Mouse (Mus musculus) erythroid progenitor cell, adult 5-6 weeks (primary cell): ENCODE measurements around the gene Serinc3. TPM values are rescaled to one million over a fixed set of nuclear protein-coding genes. Genes with fewer than 3 reads are reported as not detected.

ENCODE experiments used
- ATAC-seq: replicated peaks from 2 replicates; pipeline ENCODE4 v1.8.0; 2016; ENCODE audit warnings: moderate number of reproducible peaks, mild to moderate bottlenecking, moderate TSS enrichment, inconsistent platforms; ENCODE audit not compliant: poor library complexity, low FRiP score, severe bottlenecking
- total RNA-seq, 2 experiments: library from RNA; stranded (forward) in 1 of 2; stranded (reverse) in 1 of 2; fragments of 150-400 nt in 1 of 2; fragments of 186-747, 209-891 nt in 1 of 2; gene quantifications; 2 replicates each; pipeline versions ENCODE4 v1.2.3 to v1.2.4; 2015 to 2017; ENCODE audit warnings: low replicate concordance in 2 of 2

Gene Serinc3
- total RNA-seq, 2 experiments from 2014 or later = 1,512 to 1,907 TPM

GRCm38 (mm10) chr2:163601712-163602100, 43.2 kb downstream of the Serinc3 start:
- no peak for ATAC-seq

GRCm38 (mm10) chr2:163601066-163601465, 43.9 kb downstream of the Serinc3 start:
- no peak for ATAC-seq

GRCm38 (mm10) chr2:163599226-163599625, 45.7 kb downstream of the Serinc3 start:
- peak; percentile 43 for ATAC-seq

GRCm38 (mm10) chr2:163597661-163598060, 47.3 kb downstream of the Serinc3 start:
- no peak for ATAC-seq

- no peak for ATAC-seq
Observed at GRCm38 (mm10) chr2:163596873-163597155, 48.1 kb downstream of the Serinc3 start.

GRCm38 (mm10) chr2:163596057-163596872, 48.7 kb downstream of the Serinc3 start:
- ATAC-seq = no peak

- ATAC-seq = no peak
Observed at GRCm38 (mm10) chr2:163595119-163595518, 49.8 kb downstream of the Serinc3 start.

- no peak for ATAC-seq
Observed at GRCm38 (mm10) chr2:163593636-163594282, 51.2 kb downstream of the Serinc3 start.

GRCm38 (mm10) chr2:163592084-163592483, 52.8 kb downstream of the Serinc3 start:
- no peak for ATAC-seq

- ATAC-seq = no peak
Observed at GRCm38 (mm10) chr2:163590996-163591395, 53.9 kb downstream of the Serinc3 start.

GRCm38 (mm10) chr2:163590211-163590610, 54.7 kb downstream of the Serinc3 start:
- no peak for ATAC-seq

GRCm38 (mm10) chr2:163587506-163587905, 57.4 kb downstream of the Serinc3 start:
- ATAC-seq = no peak

- no peak for ATAC-seq
Observed at GRCm38 (mm10) chr2:163586384-163587261, 58.3 kb downstream of the Serinc3 start.

- no peak for ATAC-seq
Observed at GRCm38 (mm10) chr2:163584088-163584426, 60.9 kb downstream of the Serinc3 start.

- no peak for ATAC-seq
Observed at GRCm38 (mm10) chr2:163583226-163584087, 61.5 kb downstream of the Serinc3 start.

- no peak for ATAC-seq
Observed at GRCm38 (mm10) chr2:163580069-163580945, 64.6 kb downstream of the Serinc3 start.

GRCm38 (mm10) chr2:163577986-163578385, 66.9 kb downstream of the Serinc3 start:
- ATAC-seq = no peak

GRCm38 (mm10) chr2:163575248-163575647, 69.7 kb downstream of the Serinc3 start:
- ATAC-seq = no peak

GRCm38 (mm10) chr2:163574321-163574720, 70.6 kb downstream of the Serinc3 start:
- no peak for ATAC-seq
